Mouse (Mus musculus) brain, embryonic 18.5 days (tissue): ENCODE data around the gene Rdh7.
"Not testable (repeated sequence)": the region's sequence is repeated elsewhere in the genome, so short reads cannot be mapped to it uniquely, and the experiment has no call there.

Experiments
- DNase-seq: peaks from one replicate; pipeline ENCODE4 v3.0.0-alpha.2; 2012; ENCODE audit warnings: low read depth, low spot score

Rdh7 gene

GRCm38 (mm10) chr10:127893163-127894022 is 4.8 kb upstream of the Rdh7 start:
- DNase-seq: not testable (repeated sequence)

- DNase-seq: no peak
Measured at GRCm38 (mm10) chr10:127891481-127891880, 2.9 kb upstream of the Rdh7 start.

DNA sequence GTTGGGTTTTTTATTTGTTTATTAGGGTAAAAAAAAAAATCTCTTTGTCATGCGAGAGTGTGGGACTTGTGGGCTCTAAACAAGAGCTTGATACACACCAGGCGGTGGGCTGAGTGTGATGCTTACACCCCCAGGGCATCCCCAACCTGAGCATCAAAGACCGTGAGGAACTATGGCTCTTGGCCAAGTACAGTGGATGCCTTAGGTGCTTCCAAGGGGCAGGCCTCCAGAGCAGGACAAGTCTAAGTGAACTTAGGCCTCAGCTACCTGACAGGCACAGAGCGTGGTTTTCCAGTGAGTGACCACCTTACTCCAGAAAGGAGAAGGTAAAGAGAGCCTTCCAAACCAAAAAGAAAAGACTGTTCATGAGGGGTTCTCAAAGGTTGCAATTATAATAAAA is 1.6 kb downstream of the Rdh7 start:
- DNase-seq: no peak

DNA sequence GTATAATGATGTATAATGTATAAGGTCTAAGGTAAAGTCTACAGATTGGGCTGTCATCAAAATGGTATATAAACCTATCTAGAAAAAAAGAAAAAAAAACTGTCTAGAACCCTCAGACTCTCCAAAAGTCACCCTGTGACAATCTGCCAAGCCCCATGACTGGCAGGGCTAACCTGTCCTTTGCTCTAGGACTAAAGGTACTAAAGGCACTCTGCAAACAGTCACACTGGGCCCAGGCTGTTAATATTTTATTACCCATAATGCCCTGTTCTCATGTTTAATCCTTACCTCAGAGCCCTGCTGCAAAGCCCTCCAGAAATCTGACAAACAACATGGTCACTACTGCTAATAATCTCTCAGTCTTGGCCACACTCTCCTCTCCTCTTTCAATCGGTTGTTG is 2.1 kb downstream of the Rdh7 start:
- DNase-seq: no peak

DNA sequence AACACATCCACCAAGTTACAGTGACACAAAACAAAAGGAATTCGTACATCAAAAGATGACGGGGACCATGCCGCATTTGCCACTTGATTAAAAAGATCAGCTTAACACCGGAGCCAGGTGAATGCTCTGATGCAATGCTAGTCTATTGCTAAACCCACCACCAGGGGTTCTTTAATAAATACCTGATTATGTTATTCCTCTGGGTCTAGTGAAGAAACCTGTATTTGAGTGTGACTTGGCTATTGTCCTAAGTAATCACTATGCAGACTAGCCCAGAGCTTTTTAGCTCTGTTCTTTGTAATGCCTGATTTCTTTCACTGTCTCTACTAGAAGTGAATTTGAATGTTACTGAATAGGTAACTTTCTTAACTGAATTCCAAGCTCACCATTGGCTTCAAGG is 7.6 kb downstream of the Rdh7 start:
- DNase-seq: no peak

GRCm38 (mm10) chr10:127879155-127879688 is 9.4 kb downstream of the Rdh7 start:
- DNase-seq: no peak

DNA sequence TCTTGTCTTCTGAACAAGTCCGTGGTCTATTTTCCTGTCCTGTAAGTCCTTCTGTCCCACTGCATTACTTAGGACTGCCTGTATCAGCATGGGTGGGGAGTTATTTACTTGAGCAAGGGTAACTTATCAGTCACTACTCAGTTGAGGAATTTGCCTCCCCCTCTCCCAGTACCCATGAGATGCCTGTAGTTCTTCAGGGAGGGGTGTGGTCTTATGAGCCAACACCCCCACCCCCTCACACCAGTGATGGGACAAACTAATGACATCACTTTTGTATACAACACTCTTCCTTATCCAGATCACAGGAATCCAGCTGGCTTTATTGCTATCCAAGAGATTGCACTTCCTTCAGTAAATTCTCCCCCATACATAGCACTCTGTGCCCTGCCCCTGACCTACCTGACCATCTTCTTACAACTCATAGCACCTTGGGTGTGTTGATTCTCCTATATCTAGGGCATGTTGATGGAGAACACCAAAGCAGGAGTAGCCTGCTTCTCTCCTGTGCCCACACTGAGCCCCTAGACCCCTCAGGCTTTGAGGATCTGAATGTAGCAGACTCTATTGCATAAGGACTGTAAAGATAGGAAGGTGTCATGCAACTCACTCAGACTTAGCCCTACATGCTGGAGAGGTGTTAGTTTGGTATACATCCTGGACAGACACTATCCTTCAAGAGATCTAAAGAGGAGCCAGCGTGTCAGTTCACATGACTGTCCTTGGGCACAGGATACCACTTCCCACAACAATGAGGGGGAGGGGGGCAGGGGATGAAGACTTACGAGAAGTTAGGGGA is 10.2 kb downstream of the Rdh7 start:
- no peak for DNase-seq

DNA sequence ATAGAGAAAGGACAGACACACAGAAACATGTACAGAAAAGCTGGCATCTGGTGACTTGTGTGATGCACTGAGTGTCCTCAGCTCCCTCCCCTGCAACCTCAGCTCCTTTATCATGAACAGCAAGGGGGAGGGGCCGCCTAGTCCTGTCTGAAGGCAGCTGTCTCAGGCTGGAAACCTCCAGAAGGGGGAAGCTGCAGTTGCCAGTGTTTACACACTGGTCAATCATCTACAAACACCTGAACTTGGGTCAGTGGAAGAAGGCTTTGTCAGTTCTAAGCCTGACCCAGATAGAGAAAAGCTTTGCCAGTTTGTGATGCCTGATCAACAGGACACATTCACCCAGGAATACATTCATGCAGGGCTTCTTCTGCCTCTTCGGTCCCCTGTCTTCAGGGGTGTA is 10.9 kb downstream of the Rdh7 start:
- DNase-seq: no peak

DNA sequence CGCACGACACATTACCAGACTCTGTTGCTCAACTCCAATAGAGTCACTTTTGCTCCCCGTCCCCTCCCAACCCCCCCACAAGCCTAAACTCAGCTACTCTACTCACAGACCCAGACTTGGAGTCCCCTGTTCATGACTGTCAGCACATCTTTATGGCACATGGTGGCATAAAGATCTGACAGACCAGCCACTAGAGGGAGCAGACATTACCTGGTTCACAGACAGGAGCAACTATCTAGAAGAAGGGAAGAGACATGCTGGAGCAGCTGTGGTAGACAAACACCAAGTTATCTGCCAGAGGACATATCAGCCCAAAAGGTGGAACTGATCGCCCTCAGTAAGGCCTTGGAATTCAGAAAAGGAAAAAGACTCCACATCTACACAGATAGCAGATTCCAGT is 16.1 kb downstream of the Rdh7 start:
- DNase-seq: no peak

- DNase-seq: no peak
Measured at GRCm38 (mm10) chr10:127866232-127866631, 22.4 kb downstream of the Rdh7 start, which contains the start of gene Rdh16f2. Gene Rdh16f2 (plus strand): TSS chr10:127866474.

DNA sequence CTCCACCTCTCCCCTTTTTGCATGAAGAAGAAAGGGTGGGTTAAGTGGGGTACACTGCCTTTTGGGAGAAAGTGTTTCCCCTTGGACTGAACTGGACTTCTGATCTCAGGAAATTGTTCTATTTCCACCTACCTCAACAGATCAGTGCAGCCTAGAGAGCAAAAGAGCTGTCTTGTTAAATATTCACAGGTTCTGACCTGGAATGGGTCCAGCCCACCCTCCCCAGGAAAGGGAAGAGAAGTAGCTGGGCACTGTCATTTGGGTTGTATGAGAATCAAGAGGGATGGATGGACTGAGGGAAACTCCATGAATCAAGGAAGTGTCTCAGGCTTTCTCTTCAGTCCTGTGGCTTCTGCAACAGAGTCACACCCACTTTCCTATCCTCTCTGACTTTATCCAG is 23.7 kb downstream of the Rdh7 start:
- no peak for DNase-seq

DNA sequence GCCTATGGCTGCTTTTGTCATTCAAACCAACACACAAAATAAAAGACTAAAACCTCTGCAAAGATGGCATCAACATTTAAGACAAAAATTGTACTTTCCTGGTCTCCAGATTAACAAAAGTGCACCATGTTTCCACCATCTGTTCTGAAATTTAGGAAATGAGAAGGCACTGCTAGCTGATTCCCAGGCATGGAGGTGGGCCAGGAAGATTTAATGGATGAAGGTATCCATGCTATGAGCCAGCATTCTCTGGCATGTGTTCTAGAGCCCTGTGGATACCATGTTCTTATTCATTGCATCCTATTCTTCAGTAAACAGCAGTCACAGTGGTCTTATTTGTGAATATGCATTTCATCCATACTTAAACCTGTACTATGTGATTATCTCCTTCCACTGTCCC is 32.2 kb downstream of the Rdh7 start:
- no peak for DNase-seq

DNA sequence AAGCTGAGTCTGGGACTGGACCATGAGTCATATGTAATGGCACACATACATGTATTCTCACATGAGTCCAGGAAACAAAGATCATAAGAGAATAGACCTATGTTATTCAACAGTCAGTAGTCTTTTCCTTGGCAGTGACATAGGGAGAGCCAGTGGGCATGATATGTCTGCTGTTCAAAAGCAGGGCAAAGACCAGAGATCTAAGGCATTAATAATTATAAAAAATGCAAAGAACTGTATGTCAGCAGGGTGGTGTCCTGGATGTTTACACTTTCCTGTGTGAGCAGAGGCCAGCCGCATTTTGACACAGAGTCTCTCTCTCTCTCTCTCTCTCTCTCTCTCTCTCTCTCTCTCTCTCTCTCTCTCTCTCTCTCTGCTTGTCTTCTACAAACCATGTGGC is 39.0 kb downstream of the Rdh7 start, which contains the start of gene Rdh19:
TSS of gene Rdh19 (plus strand) at position 301 of the 400 bp plus-strand sequence.
- DNase-seq: no peak

GRCm38 (mm10) chr10:127848089-127848488 is 40.5 kb downstream of the Rdh7 start:
- no peak for DNase-seq

DNA sequence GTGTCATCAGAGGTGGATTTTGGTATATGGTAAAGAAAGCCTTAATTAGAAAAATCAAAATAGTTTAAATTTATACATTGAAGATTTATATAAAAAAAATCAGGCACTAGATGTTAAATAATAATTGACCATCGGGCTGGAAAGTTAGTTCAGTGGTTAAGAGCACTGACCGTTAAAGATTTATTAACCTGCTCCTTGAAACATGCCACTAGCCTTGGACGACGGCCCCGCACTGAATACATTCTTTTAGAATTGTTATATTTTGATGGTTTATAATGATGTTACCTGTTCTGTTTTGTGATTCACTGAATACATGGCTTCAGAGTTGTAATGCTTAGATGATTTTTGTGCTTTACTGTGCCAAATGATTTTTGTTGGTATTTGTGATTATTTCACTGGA is 42.7 kb downstream of the Rdh7 start:
- DNase-seq: not testable (repeated sequence)

DNA sequence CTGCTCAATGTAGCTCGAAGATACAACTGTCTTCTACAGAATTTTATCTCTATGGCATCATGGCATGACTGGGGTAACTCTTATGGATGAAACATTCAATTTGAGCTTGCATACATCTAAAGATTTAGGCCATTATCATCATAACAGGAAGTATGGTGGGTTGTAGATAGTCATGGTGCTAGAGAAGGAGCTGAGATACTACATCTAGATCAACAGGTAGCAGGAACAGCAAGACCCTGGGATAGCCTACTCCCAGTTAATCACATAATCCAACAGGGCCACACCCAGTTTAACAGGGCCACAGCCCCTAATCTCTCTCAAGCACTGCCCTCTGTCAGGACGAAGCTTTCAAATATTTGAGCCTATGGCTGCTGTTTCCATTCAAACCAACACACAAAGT is 47.8 kb downstream of the Rdh7 start:
- DNase-seq: no peak

GRCm38 (mm10) chr10:127838539-127838938 is 50.1 kb downstream of the Rdh7 start:
- no peak for DNase-seq

- not testable (repeated sequence) for DNase-seq
Measured at GRCm38 (mm10) chr10:127837793-127838192, 50.8 kb downstream of the Rdh7 start.

DNA sequence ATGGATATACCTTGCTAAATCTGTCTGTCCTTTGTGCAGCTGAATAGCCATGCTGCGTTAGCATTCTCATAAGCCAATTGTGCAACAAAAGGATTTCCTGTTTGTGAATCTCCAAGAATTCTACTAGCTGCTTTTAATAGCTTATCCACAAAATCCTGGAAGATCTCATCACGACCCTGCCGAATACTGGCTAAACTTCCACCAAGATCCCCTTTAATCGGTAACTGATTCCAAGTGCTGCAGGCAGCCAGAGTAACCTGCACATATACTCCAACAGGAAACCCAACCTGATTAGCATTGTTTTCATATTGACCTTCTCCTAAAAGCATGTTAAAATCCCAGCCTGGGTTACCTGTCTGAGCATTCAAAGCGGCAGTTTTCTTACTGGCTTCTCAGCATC is 53.3 kb downstream of the Rdh7 start:
- no peak for DNase-seq

DNA sequence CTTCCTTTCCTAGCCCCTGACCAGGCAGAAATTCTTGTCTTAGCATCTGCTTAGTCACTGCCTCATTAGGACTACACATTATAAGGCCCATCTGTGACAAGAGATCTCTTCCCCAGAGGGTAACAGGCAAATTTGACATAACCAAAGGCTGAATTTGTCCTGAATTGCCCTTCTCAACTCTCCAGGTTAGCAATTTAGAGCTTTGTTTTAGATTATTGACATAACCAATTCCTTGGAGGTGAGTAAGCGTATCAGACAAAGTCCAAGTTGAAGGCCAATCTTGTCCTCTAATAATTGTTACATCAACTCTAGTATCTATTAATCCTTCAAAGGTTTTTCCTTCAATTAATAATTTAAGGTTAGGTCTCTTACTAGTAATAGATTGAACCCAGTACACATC is 54.4 kb downstream of the Rdh7 start:
- DNase-seq: not testable (repeated sequence)
